In genomic region chr1:143879622-143880021, GRCm38 (mm10) we compare ENCODE assay signal across 18 mouse cellular contexts.
DNase-seq lines count a peak whose midpoint lies in the region; ATAC-seq and TF ChIP-seq lines count a peak whose summit lies in the region.
"Had no signal": no experiment of that assay in that cellular context is flagged by ENCODE, and none has a peak within 500 bp of the region (broad histone marks: within the 10 kb centered on the region; RNA-seq: fewer than 3 reads in every experiment).

No protein-coding gene starts in this region.

- no peak overlapping the region for H3K9ac ChIP-seq in MEL (ENCODE audit: control insufficient read depth, low read depth, low read length, poor library complexity, severe bottlenecking)
- H3K9ac ChIP-seq in liver, embryonic 15.5 days, result no peak overlapping the region
- H3K9ac ChIP-seq: embryonic facial prominence, embryonic 13.5 days; forebrain, embryonic 12.5 days; hindbrain, embryonic 14.5 days had no signal

- DNase-seq in MEL (ENCODE audit: low read depth, low spot score), result peak; percentile 14
- peak; percentile 18 for DNase-seq in c-Kit-positive CD71-positive TER-119-positive erythroid progenitor cells, embryonic 14.5 days (ENCODE audit: low spot score)
- no peak for DNase-seq in embryo, embryonic 10 days (ENCODE audit: low spot score)
- no peak for DNase-seq in layer of hippocampus, postnatal 14 days (ENCODE audit: low spot score in 2 of 2)
- DNase-seq in thymus, adult 18-20 months, result no peak
- DNase-seq: adrenal gland, postnatal 10 days; cerebellum, adult 2 months; cerebellum, postnatal 10 days; gastrocnemius, postnatal 10 days; heart, adult 18-20 months; heart, postnatal 10 days had no signal

- no peak overlapping the region for H3K4me2 ChIP-seq in liver, embryonic 15.5 days
- H3K4me2 ChIP-seq: embryonic facial prominence, embryonic 13.5 days; forebrain, embryonic 12.5 days; hindbrain, embryonic 14.5 days had no signal

- H3K27ac ChIP-seq in MEL (ENCODE audit: control insufficient read depth, low read depth, low read length), result no peak overlapping the region
- H3K27ac ChIP-seq in liver, embryonic 15.5 days (replicated peaks), result no peak overlapping the region
- H3K27ac ChIP-seq: embryonic facial prominence, embryonic 13.5 days; forebrain, embryonic 12.5 days; heart, embryonic 10.5 days; hindbrain, embryonic 10.5 days; hindbrain, embryonic 14.5 days had no signal

- H3K27me3 ChIP-seq in MEL (ENCODE audit: control insufficient read depth in 1 of 2, insufficient read depth in 2 of 2, low read length in 2 of 2), result no peaks in the 10 kb centered on the region
- no peaks in the 10 kb centered on the region for H3K27me3 ChIP-seq in liver, embryonic 15.5 days
- H3K27me3 ChIP-seq: embryonic facial prominence, embryonic 13.5 days; forebrain, embryonic 12.5 days had no signal

- TF ChIP-seq POLR2A in MEL (IDR thresholded peaks at IDR 0.05; ENCODE audit: control insufficient read depth in 1 of 2, insufficient read depth in 1 of 2, low read depth in 1 of 2, low read length in 2 of 2, poor library complexity in 1 of 2), result no peak

- H3K4me3 ChIP-seq in MEL (ENCODE audit: control insufficient read depth in 1 of 2, insufficient read depth in 1 of 2, low read depth in 2 of 2, low read length in 2 of 2), result no peak overlapping the region
- H3K4me3 ChIP-seq in liver, embryonic 15.5 days (replicated peaks), result no peak overlapping the region
- H3K4me3 ChIP-seq: embryonic facial prominence, embryonic 13.5 days; forebrain, embryonic 12.5 days; heart, embryonic 10.5 days; hindbrain, embryonic 10.5 days had no signal

- WGBS in liver, embryonic 15.5 days (ENCODE audit: insufficient replicate concordance), result 57% methylated on average over 5 of the region's 5 CpGs

- no peaks in the 10 kb centered on the region for H3K9me3 ChIP-seq in MEL (replicated peaks; ENCODE audit: insufficient read depth, low read length)
- no peaks in the 10 kb centered on the region for H3K9me3 ChIP-seq in liver, embryonic 15.5 days (replicated peaks)
- H3K9me3 ChIP-seq: embryonic facial prominence, embryonic 13.5 days; forebrain, embryonic 12.5 days; heart, embryonic 10.5 days; hindbrain, embryonic 10.5 days had no signal

- TF ChIP-seq RAD21 in MEL (IDR thresholded peaks at IDR 0.05; ENCODE audit: low read depth, low read length), result no peak

- TF ChIP-seq CTCF in MEL (IDR thresholded peaks at IDR 0.05 in 2 of 3, conservative IDR thresholded peaks at IDR 0.05 in 1 of 3; ENCODE audit: control insufficient read depth in 1 of 3, insufficient read depth in 1 of 3, low read depth in 2 of 3, low read length in 3 of 3, poor library complexity in 1 of 3, severe bottlenecking in 1 of 3), result no peak

- no peaks in the 10 kb centered on the region for H3K79me2 ChIP-seq in MEL (ENCODE audit: control insufficient read depth, insufficient read depth, low read length, poor library complexity)

- peaks cover 0 to 8% of the 10 kb centered on the region in 2 experiments; a peak in 2 of 4 replicates for H3K36me3 ChIP-seq in MEL (ENCODE audit: control insufficient read depth in 1 of 2, insufficient read depth in 2 of 2, low read length in 2 of 2)
- no peaks in the 10 kb centered on the region for H3K36me3 ChIP-seq in liver, embryonic 15.5 days (replicated peaks)
- H3K36me3 ChIP-seq: embryonic facial prominence, embryonic 13.5 days; forebrain, embryonic 12.5 days; heart, embryonic 10.5 days; hindbrain, embryonic 10.5 days had no signal

- ATAC-seq in liver, embryonic 15.5 days (ENCODE audit: insufficient read depth), result peak; percentile 70
- ATAC-seq: forebrain, embryonic 16.5 days had no signal

- H3K4me1 ChIP-seq in MEL (ENCODE audit: control insufficient read depth in 1 of 2, insufficient read depth in 2 of 2, low read length in 2 of 2), result peaks cover 4 to 7% of the 10 kb centered on the region in 2 experiments; a peak in 2 of 4 replicates
- no peaks in the 10 kb centered on the region; the same call in none of the 2 replicates for H3K4me1 ChIP-seq in liver, embryonic 15.5 days (replicated peaks)

- TF ChIP-seq EP300 in MEL (IDR thresholded peaks at IDR 0.05; ENCODE audit: low read depth in 1 of 2, low read length in 2 of 2), result peak; percentile 62 to 73

TF ChIP-seq in MEL, 35 proteins besides CTCF, POLR2A, EP300 and RAD21:
- TF ChIP-seq USF2 (IDR thresholded peaks at IDR 0.05; ENCODE audit: borderline replicate concordance in 1 of 2, insufficient read depth in 1 of 2, low read depth in 1 of 2, low read length in 2 of 2) (no peak), ZNF384 (IDR thresholded peaks at IDR 0.05; ENCODE audit: low read depth, low read length) (peak; percentile 73), RCOR1 (IDR thresholded peaks at IDR 0.05; ENCODE audit: low read depth, low read length) (no peak; the same call in 1 of the 2 replicates), ZMIZ1 (IDR thresholded peaks at IDR 0.05; ENCODE audit: low read depth, low read length) (no peak), UBTF (IDR thresholded peaks at IDR 0.05; ENCODE audit: borderline replicate concordance, insufficient read depth, low read depth, low read length) (no peak), NRF1 (IDR thresholded peaks at IDR 0.05; ENCODE audit: insufficient read depth, low read depth, low read length, poor library complexity, severe bottlenecking) (no peak), TAL1 (IDR thresholded peaks at IDR 0.05; ENCODE audit: low read length) (peak; percentile 11; the same call in 1 of the 2 replicates), NELFE (IDR thresholded peaks at IDR 0.05; ENCODE audit: low read depth, low read length) (no peak), POLR2AphosphoS5 (IDR thresholded peaks at IDR 0.05; ENCODE audit: borderline replicate concordance, low read depth, low read length) (no peak), GATA1 (IDR thresholded peaks at IDR 0.05; ENCODE audit: low read depth, low read length) (peak; percentile 78), ETS1 (IDR thresholded peaks at IDR 0.05; ENCODE audit: low read depth, low read length) (peak; percentile 36; the same call in 1 of the 2 replicates), TCF12 (IDR thresholded peaks at IDR 0.05; ENCODE audit: low read depth, low read length) (peak; percentile 84)

Comparison
In these comparisons a context has a peak if more than half of its experiments do, and no peak if none do; other contexts are left out.
1. DNase-seq: peak in MEL (single experiment) and c-Kit-positive CD71-positive TER-119-positive erythroid progenitor cells, embryonic 14.5 days (single experiment); none in embryo, embryonic 10 days (single experiment), layer of hippocampus, postnatal 14 days (0 of 2) and thymus, adult 18-20 months (0 of 2).